ENCODE assay signal across 17 mouse cellular contexts in the genomic region with DNA sequence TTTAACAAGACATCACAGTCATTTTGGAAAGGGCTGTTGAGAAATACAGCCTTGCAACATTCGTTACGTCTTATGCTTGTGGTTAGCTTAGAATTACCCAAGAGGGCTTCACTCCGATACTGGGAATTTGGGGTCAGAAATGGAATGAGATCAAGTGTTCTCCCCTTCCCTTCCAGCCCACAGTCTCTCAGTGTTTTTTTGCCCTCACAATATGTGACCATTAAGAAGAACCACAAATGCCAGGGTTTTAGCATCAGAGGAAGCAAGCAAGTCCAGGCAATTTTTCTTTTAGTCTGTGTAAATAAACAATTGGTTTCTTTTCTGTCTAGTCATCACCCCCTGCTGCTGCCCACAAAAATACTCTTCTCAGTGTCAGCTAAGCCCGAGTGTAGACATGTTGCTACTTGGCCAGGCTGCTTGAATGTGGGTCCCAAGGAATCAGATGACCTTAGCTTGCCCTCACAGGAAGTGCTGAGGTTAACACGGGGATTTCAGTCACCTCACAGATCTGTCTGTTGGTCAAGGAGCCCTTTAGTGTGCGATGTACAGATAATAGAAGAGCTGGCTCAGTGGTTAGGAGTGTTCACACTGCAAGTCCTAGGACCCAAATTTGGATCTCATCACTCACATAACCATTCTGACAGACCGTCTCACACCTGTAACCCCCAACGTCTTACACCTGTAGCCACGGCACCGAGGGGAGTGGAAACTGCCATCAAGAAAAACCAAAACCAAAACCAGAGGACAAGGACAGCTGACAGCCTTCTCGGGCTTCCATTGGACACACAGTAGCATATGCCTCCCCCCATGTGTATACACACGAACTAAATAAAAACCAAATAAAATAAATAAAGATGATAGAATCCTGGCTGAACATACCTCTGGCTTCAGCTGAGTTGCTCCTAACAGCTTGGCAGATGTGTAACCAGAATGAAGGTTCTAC.
A peak's percentile ranks its signal among the peaks of the same experiment; 100 is the strongest.
DNase-seq lines count a peak whose midpoint lies in the region; ATAC-seq lines count a peak whose summit lies in the region.
"Had no signal": no experiment of that assay in that cellular context is flagged by ENCODE, and none has a peak within 500 bp of the region (broad histone marks: within the 10 kb centered on the region; RNA-seq: fewer than 3 reads in every experiment).

No protein-coding gene starts in this region.

- H3K4me1 ChIP-seq in heart, embryonic 12.5 days (replicated peaks), result no peaks in the 10 kb centered on the region
- H3K4me1 ChIP-seq: heart, embryonic 13.5 days; limb, embryonic 10.5 days; midbrain, embryonic 13.5 days; neural tube, embryonic 12.5 days had no signal

- peak; percentile 71 for DNase-seq in heart, adult 11 months
- DNase-seq in 3T3-L1 (ENCODE audit: low read depth, low spot score), result peak; percentile 17
- no peak for DNase-seq in MN1 (ENCODE audit: low spot score)
- DNase-seq in thymus, postnatal 14 days, result no peak
- DNase-seq: adrenal gland, adult 8-10 months; cerebellum, postnatal 36 days; gastrocnemius, postnatal 14 days; right cerebral cortex, adult 18-20 months had no signal

- H3K36me3 ChIP-seq in heart, embryonic 12.5 days, result no peaks in the 10 kb centered on the region
- H3K36me3 ChIP-seq: heart, embryonic 13.5 days; limb, embryonic 10.5 days; midbrain, embryonic 13.5 days; neural tube, embryonic 12.5 days had no signal

- 70% methylated on average over 12 of the region's 12 CpGs for WGBS in heart, embryonic 12.5 days

- peaks cover 3% of the 10 kb centered on the region; the same call in 1 of the 2 replicates for H3K9me3 ChIP-seq in heart, embryonic 12.5 days (replicated peaks)
- H3K9me3 ChIP-seq: heart, embryonic 13.5 days; limb, embryonic 10.5 days; midbrain, embryonic 13.5 days had no signal

- H3K4me3 ChIP-seq in heart, embryonic 12.5 days, result no peak overlapping the region
- H3K4me3 ChIP-seq: heart, embryonic 13.5 days; limb, embryonic 10.5 days; midbrain, embryonic 13.5 days; neural tube, embryonic 12.5 days had no signal

- H3K27me3 ChIP-seq in heart, embryonic 12.5 days (replicated peaks), result no peaks in the 10 kb centered on the region
- H3K27me3 ChIP-seq: heart, embryonic 13.5 days; midbrain, embryonic 13.5 days; neural tube, embryonic 12.5 days had no signal

- no peak overlapping the region for H3K27ac ChIP-seq in heart, embryonic 12.5 days (ENCODE audit: poor library complexity, severe bottlenecking)
- H3K27ac ChIP-seq: heart, embryonic 13.5 days; hindbrain, embryonic 14.5 days; limb, embryonic 10.5 days; midbrain, embryonic 13.5 days; neural tube, embryonic 12.5 days had no signal

- ATAC-seq in heart, embryonic 12.5 days (ENCODE audit: insufficient number of reproducible peaks, low FRiP score), result no peak
- peak; percentile 28 for ATAC-seq in activated CD4-positive, CD25-positive, alpha-beta regulatory T cell, adult 4 months
- ATAC-seq in inflammation-experienced regulatory T-cells, adult 6 months, result peak; percentile 50
- ATAC-seq in megakaryocyte-erythroid progenitor cell, adult 5-6 weeks (replicated peaks; ENCODE audit: low FRiP score, low TSS enrichment, poor library complexity, severe bottlenecking), result no peak
- ATAC-seq: midbrain, embryonic 13.5 days had no signal

- H3K4me2 ChIP-seq in heart, embryonic 12.5 days, result no peak overlapping the region
- H3K4me2 ChIP-seq: heart, embryonic 13.5 days; hindbrain, embryonic 14.5 days; midbrain, embryonic 13.5 days; neural tube, embryonic 12.5 days had no signal

- H3K9ac ChIP-seq in heart, embryonic 12.5 days, result no peak overlapping the region
- H3K9ac ChIP-seq: heart, embryonic 13.5 days; hindbrain, embryonic 14.5 days; midbrain, embryonic 13.5 days; neural tube, embryonic 12.5 days had no signal

Comparison
In these comparisons a context has a peak if more than half of its experiments do, and no peak if none do; other contexts are left out.
1. DNase-seq: peak in heart, adult 11 months (single experiment) and 3T3-L1 (single experiment); none in MN1 (single experiment) and thymus, postnatal 14 days (single experiment).
2. ATAC-seq: peak in activated CD4-positive, CD25-positive, alpha-beta regulatory T cell, adult 4 months (single experiment) and inflammation-experienced regulatory T-cells, adult 6 months (single experiment); none in heart, embryonic 12.5 days (single experiment) and megakaryocyte-erythroid progenitor cell, adult 5-6 weeks (single experiment).